Mouse (Mus musculus): ENCODE measurements around the gene Tubg1. TPM values are rescaled to one million over a fixed set of nuclear protein-coding genes. Genes with fewer than 3 reads are reported as not detected.

The Tubg1 gene
- polyA plus RNA-seq, 1 experiment from 2014 or later = 55.7 TPM

DNA sequence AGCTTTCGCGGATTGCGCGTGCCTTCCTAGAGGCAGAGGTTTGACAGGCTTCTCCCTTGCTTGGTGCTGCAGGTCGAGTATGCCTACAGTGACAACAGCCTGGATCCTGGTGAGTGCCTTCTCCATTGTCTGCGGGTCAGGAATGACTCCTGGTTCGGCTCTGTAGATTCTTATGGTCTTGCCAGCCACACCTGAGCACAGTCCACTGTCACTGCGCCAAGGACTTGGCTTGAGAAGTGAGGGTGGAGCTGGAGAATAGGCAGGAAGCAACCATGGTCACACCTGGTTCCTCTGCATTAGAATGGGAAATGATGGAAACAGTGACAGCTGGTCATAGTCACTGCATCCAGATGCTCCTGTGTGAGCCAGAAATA, 32.1 kb upstream of the Tubg1 start:
- WGBS = 15% methylated on average over 4 of the region's 8 CpGs
- peak overlapping the region; percentile 61 for H3K27ac ChIP-seq (replicated peaks; ENCODE audit: low read depth, low read length)
- DNase-seq (ENCODE audit: low spot score) (no peak), ATAC-seq (ENCODE audit: low read depth) (no peak)
- peak overlapping the region; percentile 66 for H3K4me3 ChIP-seq (ENCODE audit: low read depth, low read length)
- H3K27me3 ChIP-seq (replicated peaks; ENCODE audit: control insufficient read depth, insufficient read depth, low read length) = no peaks in the 10 kb centered on the region
- H3K36me3 ChIP-seq (ENCODE audit: control insufficient read depth, insufficient read depth, low read length) = peaks cover 53% of the 10 kb centered on the region
- peaks cover 10% of the 10 kb centered on the region for H3K4me1 ChIP-seq (ENCODE audit: control insufficient read depth, insufficient read depth, low read length)
- peak overlapping the region; percentile 86 for H3K4me2 ChIP-seq (ENCODE audit: low read depth, low read length)
- H3K9ac ChIP-seq (ENCODE audit: low read depth, low read length) = peak overlapping the region; percentile 82
- no peaks in the 10 kb centered on the region for H3K9me3 ChIP-seq (ENCODE audit: control insufficient read depth, low read length)

- ATAC-seq (ENCODE audit: low read depth) = no peak
- Histone ChIP-seq H3K9ac (ENCODE audit: low read depth, low read length) (no peak overlapping the region), H3K4me1 (ENCODE audit: control insufficient read depth, insufficient read depth, low read length) (peaks cover 3% of the 10 kb centered on the region; the same call in 1 of the 2 replicates), H3K4me3 (ENCODE audit: low read depth, low read length) (no peak overlapping the region), H3K27ac (replicated peaks; ENCODE audit: low read depth, low read length) (no peak overlapping the region), H3K9me3 (ENCODE audit: control insufficient read depth, low read length) (no peaks in the 10 kb centered on the region), H3K27me3 (replicated peaks; ENCODE audit: control insufficient read depth, insufficient read depth, low read length) (no peaks in the 10 kb centered on the region), H3K36me3 (ENCODE audit: control insufficient read depth, insufficient read depth, low read length) (peaks cover 65% of the 10 kb centered on the region), H3K4me2 (ENCODE audit: low read depth, low read length) (no peak overlapping the region)
- WGBS = 82% methylated on average over 1 of the region's 1 CpGs
- DNase-seq (ENCODE audit: low spot score) = no peak
Observed at GRCm38 (mm10) chr11:101089931-101090330, 29.8 kb upstream of the Tubg1 start.

DNA sequence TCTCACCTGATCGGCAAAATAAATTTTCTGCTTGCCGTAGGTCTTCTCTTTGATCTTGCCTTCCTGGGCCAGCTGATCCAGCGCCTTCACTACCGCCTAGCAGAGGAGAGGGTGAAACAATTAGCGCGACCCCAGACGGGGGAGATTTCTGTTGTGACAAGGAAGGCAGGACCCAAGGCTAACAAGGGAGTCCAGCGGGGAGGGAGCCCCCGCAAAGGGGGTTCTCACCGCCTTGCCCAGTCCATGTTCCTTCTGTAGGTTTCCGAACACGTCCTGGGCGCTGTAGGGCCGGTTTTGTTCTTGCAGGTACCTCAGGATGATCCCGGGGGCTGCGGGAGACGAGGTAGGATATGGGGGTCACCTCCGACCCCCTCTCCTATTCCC, 24.8 kb upstream of the Tubg1 start:
- Histone ChIP-seq H3K4me2 (ENCODE audit: low read depth, low read length) (peak overlapping the region; percentile 96), H3K27ac (replicated peaks; ENCODE audit: low read depth, low read length) (0 out of 2 replicates have a peak overlapping the region, but pooled peaks have one; percentile 33), H3K9me3 (ENCODE audit: control insufficient read depth, low read length) (no peaks in the 10 kb centered on the region), H3K27me3 (replicated peaks; ENCODE audit: control insufficient read depth, insufficient read depth, low read length) (no peaks in the 10 kb centered on the region), H3K4me1 (ENCODE audit: control insufficient read depth, insufficient read depth, low read length) (no peaks in the 10 kb centered on the region), H3K36me3 (ENCODE audit: control insufficient read depth, insufficient read depth, low read length) (peaks cover 72% of the 10 kb centered on the region), H3K9ac (ENCODE audit: low read depth, low read length) (peak overlapping the region; percentile 71), H3K4me3 (ENCODE audit: low read depth, low read length) (peak overlapping the region; percentile 66)
- ATAC-seq (ENCODE audit: low read depth) = peak; percentile 27
- 0% methylated on average over 16 of the region's 18 CpGs for WGBS
- no peak for DNase-seq (ENCODE audit: low spot score)

- ATAC-seq (ENCODE audit: low read depth) (peak; percentile 95), DNase-seq (ENCODE audit: low spot score) (peak; percentile 98)
- Histone ChIP-seq H3K36me3 (ENCODE audit: control insufficient read depth, insufficient read depth, low read length) (peaks cover 72% of the 10 kb centered on the region), H3K9ac (ENCODE audit: low read depth, low read length) (peak within 1 kb of the TSS; percentile 71), H3K4me2 (ENCODE audit: low read depth, low read length) (peak within 1 kb of the TSS; percentile 96), H3K27me3 (replicated peaks; ENCODE audit: control insufficient read depth, insufficient read depth, low read length) (no peaks in the 10 kb centered on the region), H3K9me3 (ENCODE audit: control insufficient read depth, low read length) (no peaks in the 10 kb centered on the region), H3K4me3 (ENCODE audit: low read depth, low read length) (peak within 1 kb of the TSS; percentile 66), H3K4me1 (ENCODE audit: control insufficient read depth, insufficient read depth, low read length) (no peaks in the 10 kb centered on the region), H3K27ac (replicated peaks; ENCODE audit: low read depth, low read length) (peak within 1 kb of the TSS; percentile 80)
- WGBS = 1% methylated on average over 43 of the region's 43 CpGs
Observed at GRCm38 (mm10) chr11:101095314-101096024, 24.3 kb upstream of the Tubg1 start, which contains the start of gene Psmc3ip. TSS of gene Psmc3ip (minus strand) at chr11:101095436.

GRCm38 (mm10) chr11:101098231-101098630, 21.5 kb upstream of the Tubg1 start:
- H3K4me1 ChIP-seq (ENCODE audit: control insufficient read depth, insufficient read depth, low read length) = no peaks in the 10 kb centered on the region
- WGBS = 88% methylated on average over 8 of the region's 8 CpGs
- DNase-seq (ENCODE audit: low spot score) (no peak), ATAC-seq (ENCODE audit: low read depth) (no peak)
- no peaks in the 10 kb centered on the region for H3K9me3 ChIP-seq (ENCODE audit: control insufficient read depth, low read length)
- no peak overlapping the region for H3K4me2 ChIP-seq (ENCODE audit: low read depth, low read length)
- H3K27ac ChIP-seq (replicated peaks; ENCODE audit: low read depth, low read length) = no peak overlapping the region
- no peak overlapping the region for H3K9ac ChIP-seq (ENCODE audit: low read depth, low read length)
- peaks cover 72% of the 10 kb centered on the region for H3K36me3 ChIP-seq (ENCODE audit: control insufficient read depth, insufficient read depth, low read length)
- no peaks in the 10 kb centered on the region for H3K27me3 ChIP-seq (replicated peaks; ENCODE audit: control insufficient read depth, insufficient read depth, low read length)
- H3K4me3 ChIP-seq (ENCODE audit: low read depth, low read length) = no peak overlapping the region

DNA sequence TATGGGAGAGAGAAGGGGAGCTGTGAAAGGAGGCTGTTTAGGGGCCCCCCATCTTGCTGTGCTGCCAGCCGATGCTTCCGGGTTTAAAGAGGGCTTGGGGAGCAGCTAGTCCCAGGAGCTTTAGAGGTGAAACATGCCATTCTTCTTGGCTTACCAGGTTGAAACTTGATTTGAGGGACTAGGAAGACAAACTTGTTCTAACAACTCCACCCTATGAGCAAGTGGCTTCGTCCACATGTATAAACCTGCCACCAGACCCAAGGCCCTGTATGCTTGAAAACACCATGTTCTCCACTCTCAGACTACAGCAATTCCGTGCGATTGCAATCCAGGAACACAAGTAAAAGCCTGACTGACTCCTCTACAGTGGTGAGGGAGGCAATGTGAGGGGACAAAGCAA, 16.7 kb upstream of the Tubg1 start:
- no peaks in the 10 kb centered on the region for H3K27me3 ChIP-seq (replicated peaks; ENCODE audit: control insufficient read depth, insufficient read depth, low read length)

GRCm38 (mm10) chr11:101109351-101109750, 10.4 kb upstream of the Tubg1 start:
- Histone ChIP-seq H3K4me1 (ENCODE audit: control insufficient read depth, insufficient read depth, low read length) (no peaks in the 10 kb centered on the region), H3K27ac (replicated peaks; ENCODE audit: low read depth, low read length) (no peak overlapping the region), H3K9ac (ENCODE audit: low read depth, low read length) (no peak overlapping the region), H3K27me3 (replicated peaks; ENCODE audit: control insufficient read depth, insufficient read depth, low read length) (no peaks in the 10 kb centered on the region), H3K4me3 (ENCODE audit: low read depth, low read length) (no peak overlapping the region), H3K4me2 (ENCODE audit: low read depth, low read length) (no peak overlapping the region), H3K9me3 (ENCODE audit: control insufficient read depth, low read length) (no peaks in the 10 kb centered on the region), H3K36me3 (ENCODE audit: control insufficient read depth, insufficient read depth, low read length) (peaks cover 24% of the 10 kb centered on the region; the same call in 1 of the 2 replicates)
- WGBS = 75% methylated on average over 4 of the region's 4 CpGs
- ATAC-seq (ENCODE audit: low read depth) = no peak
- no peak for DNase-seq (ENCODE audit: low spot score)

More for the DNA sequence above, 16.7 kb upstream of the Tubg1 start:
- WGBS = 73% methylated on average over 5 of the region's 5 CpGs
- no peak overlapping the region for H3K9ac ChIP-seq (ENCODE audit: low read depth, low read length)
- no peaks in the 10 kb centered on the region for H3K9me3 ChIP-seq (ENCODE audit: control insufficient read depth, low read length)
- H3K4me2 ChIP-seq (ENCODE audit: low read depth, low read length) = no peak overlapping the region
- DNase-seq (ENCODE audit: low spot score) (peak; percentile 81), ATAC-seq (ENCODE audit: low read depth) (peak; percentile 60; the same call in 1 of the 2 replicates)
- no peak overlapping the region for H3K4me3 ChIP-seq (ENCODE audit: low read depth, low read length)
- peaks cover 83% of the 10 kb centered on the region for H3K36me3 ChIP-seq (ENCODE audit: control insufficient read depth, insufficient read depth, low read length)
- H3K27ac ChIP-seq (replicated peaks; ENCODE audit: low read depth, low read length) = peak overlapping the region; percentile 63; the same call in 1 of the 2 replicates
- no peaks in the 10 kb centered on the region for H3K4me1 ChIP-seq (ENCODE audit: control insufficient read depth, insufficient read depth, low read length)

DNA sequence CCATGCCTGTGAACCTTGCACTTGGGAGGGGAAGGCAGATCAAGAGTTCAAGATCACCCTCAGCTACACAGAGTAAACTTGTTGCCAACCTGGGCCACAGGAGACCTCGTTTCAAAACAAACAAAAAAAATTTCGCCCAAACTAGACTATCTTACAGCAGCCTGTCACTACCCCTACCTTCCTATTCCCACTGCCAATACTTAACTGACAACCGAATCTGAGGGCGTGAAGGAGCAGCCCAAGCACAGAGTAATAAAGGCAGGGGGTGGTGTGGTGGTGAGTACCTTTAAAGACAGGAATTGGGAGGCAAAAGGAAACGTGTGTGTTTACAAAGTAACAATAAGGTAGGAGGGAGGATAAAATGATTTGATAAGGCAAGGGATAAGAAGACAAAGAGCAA, 9.0 kb upstream of the Tubg1 start:
- DNase-seq (ENCODE audit: low spot score) (no peak), ATAC-seq (ENCODE audit: low read depth) (no peak)
- no peaks in the 10 kb centered on the region for H3K4me1 ChIP-seq (ENCODE audit: control insufficient read depth, insufficient read depth, low read length)
- H3K27me3 ChIP-seq (replicated peaks; ENCODE audit: control insufficient read depth, insufficient read depth, low read length) = no peaks in the 10 kb centered on the region
- no peaks in the 10 kb centered on the region for H3K9me3 ChIP-seq (ENCODE audit: control insufficient read depth, low read length)
- no peak overlapping the region for H3K4me2 ChIP-seq (ENCODE audit: low read depth, low read length)
- no peak overlapping the region for H3K4me3 ChIP-seq (ENCODE audit: low read depth, low read length)
- no peak overlapping the region for H3K9ac ChIP-seq (ENCODE audit: low read depth, low read length)
- WGBS = 61% methylated on average over 5 of the region's 5 CpGs
- H3K27ac ChIP-seq (replicated peaks; ENCODE audit: low read depth, low read length) = no peak overlapping the region
- H3K36me3 ChIP-seq (ENCODE audit: control insufficient read depth, insufficient read depth, low read length) = peaks cover 13% of the 10 kb centered on the region; the same call in 1 of the 2 replicates

DNA sequence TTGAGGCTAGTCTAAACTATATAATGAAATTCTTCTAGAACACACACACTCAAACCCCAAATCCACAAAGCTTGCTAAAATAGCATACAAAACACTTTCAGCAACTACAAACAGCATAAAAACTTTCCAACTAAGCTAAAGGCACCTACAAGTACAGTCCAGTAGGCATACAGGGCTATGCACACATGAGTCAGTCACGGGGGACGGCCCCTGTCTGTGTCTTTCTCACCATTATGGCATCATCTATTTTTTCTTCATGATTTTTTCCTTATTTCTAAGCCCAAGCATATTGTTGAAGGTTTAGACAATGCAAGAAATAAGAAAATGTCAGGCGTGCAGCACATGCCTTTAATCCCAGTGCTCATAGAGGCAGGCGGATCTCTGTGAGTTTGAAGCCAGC, 8.6 kb upstream of the Tubg1 start:
- ATAC-seq (ENCODE audit: low read depth) = no peak

More for the DNA sequence above, 8.6 kb upstream of the Tubg1 start:
- Histone ChIP-seq H3K4me3 (ENCODE audit: low read depth, low read length) (no peak overlapping the region), H3K4me2 (ENCODE audit: low read depth, low read length) (no peak overlapping the region), H3K27ac (replicated peaks; ENCODE audit: low read depth, low read length) (no peak overlapping the region), H3K27me3 (replicated peaks; ENCODE audit: control insufficient read depth, insufficient read depth, low read length) (no peaks in the 10 kb centered on the region), H3K9ac (ENCODE audit: low read depth, low read length) (no peak overlapping the region), H3K9me3 (ENCODE audit: control insufficient read depth, low read length) (no peaks in the 10 kb centered on the region), H3K4me1 (ENCODE audit: control insufficient read depth, insufficient read depth, low read length) (no peaks in the 10 kb centered on the region), H3K36me3 (ENCODE audit: control insufficient read depth, insufficient read depth, low read length) (peaks cover 9% of the 10 kb centered on the region; the same call in 1 of the 2 replicates)
- 87% methylated on average over 4 of the region's 4 CpGs for WGBS
- no peak for DNase-seq (ENCODE audit: low spot score)
